Mouse (Mus musculus) bone marrow macrophage, adult 2 months (primary cell): ENCODE measurements around the gene Slc25a45. TPM values are rescaled to one million over a fixed set of nuclear protein-coding genes. Genes with fewer than 3 reads are reported as not detected.
"Not testable (repeated sequence)": the region's sequence is repeated elsewhere in the genome, so short reads cannot be mapped to it uniquely, and the experiment has no call there.

Source experiments
- H3K27ac ChIP-seq: 2 replicates; pipeline ENCODE4 v1.5.1; 2012; ENCODE audit warnings: low read depth, low read length; ENCODE audit not compliant: insufficient read depth
- H3K4me1 ChIP-seq: 2 replicates; pipeline ENCODE4 v1.6.1; 2012; ENCODE audit warnings: low read length; ENCODE audit not compliant: control insufficient read depth, insufficient read depth
- H3K4me3 ChIP-seq: 2 replicates; pipeline ENCODE4 v1.5.1; 2012; ENCODE audit warnings: mild to moderate bottlenecking, low read length, moderate library complexity; ENCODE audit not compliant: insufficient read depth
- CTCF ChIP-seq: IDR thresholded peaks from 2 replicates; pipeline ENCODE4 v1.5.1; 2012; ENCODE audit warnings: low read depth, mild to moderate bottlenecking, low read length, moderate library complexity
- POLR2A ChIP-seq: IDR thresholded peaks from 2 replicates; pipeline ENCODE4 v1.6.1; 2012; ENCODE audit warnings: mild to moderate bottlenecking, low read depth, low read length, borderline replicate concordance
- polyA plus RNA-seq: library from polyadenylated mRNA; stranded (reverse); fragments of >200 nt; gene quantifications from 2 replicates; pipeline ENCODE4 v1.2.4, GENCODE M21; 2012; ENCODE audit not compliant: missing spikeins, insufficient read depth, insufficient read length

Gene Slc25a45
- polyA plus RNA-seq, 1 experiment: 78.0 TPM

DNA sequence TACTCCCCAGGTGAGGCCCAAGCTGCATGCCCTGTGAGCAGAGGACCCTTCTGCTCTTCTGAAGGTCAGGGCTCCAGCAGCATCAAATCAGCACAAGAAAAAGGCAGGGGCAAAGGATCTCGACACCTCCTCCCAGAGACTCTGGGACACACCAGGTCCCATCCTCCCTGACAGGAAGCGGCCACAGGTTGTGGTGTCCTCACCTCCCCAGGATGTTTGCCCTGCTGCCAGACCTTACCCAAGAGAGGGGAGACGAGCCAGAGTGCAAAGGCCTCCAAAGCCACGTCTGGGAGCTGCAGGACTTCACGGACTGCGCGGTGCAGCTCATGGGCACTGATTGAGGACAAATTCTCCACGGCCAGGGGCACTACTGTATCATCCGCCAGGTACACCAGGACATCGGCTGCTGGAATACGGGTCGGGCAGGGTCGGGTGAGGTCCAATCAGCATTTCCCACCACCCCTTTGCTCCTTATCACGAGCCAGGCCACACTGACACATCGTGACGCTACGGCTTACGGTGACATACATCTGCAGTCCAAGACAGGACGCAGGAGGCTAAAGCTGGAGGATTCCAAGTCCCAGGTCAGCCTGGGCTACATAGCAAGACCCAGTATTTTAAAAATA, 4.6 kb upstream of the Slc25a45 start:
- Histone ChIP-seq H3K4me3 (no peak overlapping the region), H3K27ac (no peak overlapping the region), H3K4me1 (peaks cover 31% of the 10 kb centered on the region)
- TF ChIP-seq CTCF: no peak
- TF ChIP-seq POLR2A: no peak

DNA sequence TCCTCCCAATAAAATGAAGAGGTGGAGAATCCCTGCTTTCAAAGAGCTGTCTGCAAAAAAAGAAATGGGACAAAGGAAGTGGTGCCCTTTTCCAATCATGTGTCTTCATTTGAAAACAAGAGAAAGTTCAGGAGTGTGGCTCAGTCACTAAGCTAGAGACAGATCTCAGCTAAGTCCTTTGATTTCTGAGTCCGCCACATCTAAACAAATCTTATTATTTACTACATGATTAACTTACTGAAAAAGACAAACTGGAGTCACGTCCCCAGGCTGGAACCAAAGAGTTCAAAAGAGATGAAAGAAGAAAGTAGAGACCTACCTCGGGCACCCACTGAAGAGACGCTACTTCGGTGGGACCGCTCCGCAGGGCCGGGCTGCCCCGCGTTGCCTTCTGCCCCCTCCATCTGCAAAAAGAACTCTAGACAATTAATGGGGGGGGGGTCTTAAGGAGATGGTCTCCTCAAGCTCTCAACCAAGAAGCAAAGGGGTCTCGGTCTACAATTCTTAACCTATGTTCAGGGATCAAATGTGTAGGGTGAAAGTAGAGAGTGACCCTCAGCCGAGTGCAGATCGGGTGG, 3.1 kb upstream of the Slc25a45 start:
- H3K4me1 ChIP-seq: peaks cover 33% of the 10 kb centered on the region
- TF ChIP-seq CTCF (no peak), POLR2A (no peak)
- H3K27ac ChIP-seq: peak overlapping the region; percentile 32
- H3K4me3 ChIP-seq: peak overlapping the region; percentile 67

DNA sequence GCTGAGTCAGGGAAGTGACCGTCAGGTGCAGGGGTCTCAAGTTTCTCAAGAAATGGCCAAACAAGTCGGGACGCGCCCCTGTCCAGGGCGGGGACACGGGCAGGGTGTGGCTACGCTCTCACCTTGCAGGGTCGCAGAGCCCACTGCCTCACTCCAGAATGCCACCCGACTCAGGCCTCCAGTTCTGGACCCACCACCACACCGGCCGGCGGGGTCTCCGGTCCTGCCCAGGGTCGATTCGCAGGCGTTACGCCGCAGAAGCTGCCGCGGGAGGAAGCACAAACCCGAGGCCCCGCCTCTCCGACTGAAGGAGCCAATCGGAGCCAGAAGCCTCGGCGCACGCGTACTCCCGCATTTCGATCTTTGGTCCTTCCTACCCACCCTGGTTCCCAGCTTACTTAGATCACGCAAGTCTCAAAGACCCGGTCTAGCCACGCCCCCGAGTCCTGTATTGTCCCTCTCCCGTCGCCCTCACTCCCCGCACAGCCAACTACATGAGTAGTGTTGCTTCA, 2.6 kb upstream of the Slc25a45 start, which contains the start of gene Frmd8:
Gene Frmd8 (minus strand): TSS at position 306 of the 512 bp plus-strand sequence.
- TF ChIP-seq CTCF (no peak), POLR2A (no peak)

DNA sequence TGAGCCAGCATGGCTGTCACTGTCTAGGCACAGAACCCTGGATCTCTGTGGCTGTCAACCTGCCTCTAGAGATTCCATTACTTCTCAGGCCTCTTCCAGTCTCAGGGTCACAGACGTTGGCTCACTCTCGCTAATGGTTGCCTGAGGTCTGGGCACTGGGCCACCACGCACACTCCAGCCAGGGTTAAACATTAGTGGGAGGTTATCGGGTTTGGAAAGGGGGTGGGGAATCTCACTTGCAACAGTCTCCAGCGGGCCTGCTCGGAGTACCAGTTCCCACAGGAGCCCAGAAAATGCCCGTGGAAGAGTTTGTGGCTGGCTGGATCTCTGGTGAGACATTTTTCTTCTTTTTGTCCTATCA, 734 bp downstream of the Slc25a45 start:
- TF ChIP-seq POLR2A (no peak), CTCF (0 out of 2 replicates have a peak, but pooled peaks have one; percentile 1)
- peaks cover 51% of the 10 kb centered on the region for H3K4me1 ChIP-seq
- H3K27ac ChIP-seq: peak overlapping the region; percentile 98
- H3K4me3 ChIP-seq: peak overlapping the region; percentile 64

More for the DNA sequence above, 2.6 kb upstream of the Slc25a45 start, which contains the start of gene Frmd8:
- H3K4me1 ChIP-seq: peaks cover 38% of the 10 kb centered on the region
- H3K4me3 ChIP-seq: peak within 1 kb of the TSS; percentile 67
- H3K27ac ChIP-seq: peak within 1 kb of the TSS; percentile 32

DNA sequence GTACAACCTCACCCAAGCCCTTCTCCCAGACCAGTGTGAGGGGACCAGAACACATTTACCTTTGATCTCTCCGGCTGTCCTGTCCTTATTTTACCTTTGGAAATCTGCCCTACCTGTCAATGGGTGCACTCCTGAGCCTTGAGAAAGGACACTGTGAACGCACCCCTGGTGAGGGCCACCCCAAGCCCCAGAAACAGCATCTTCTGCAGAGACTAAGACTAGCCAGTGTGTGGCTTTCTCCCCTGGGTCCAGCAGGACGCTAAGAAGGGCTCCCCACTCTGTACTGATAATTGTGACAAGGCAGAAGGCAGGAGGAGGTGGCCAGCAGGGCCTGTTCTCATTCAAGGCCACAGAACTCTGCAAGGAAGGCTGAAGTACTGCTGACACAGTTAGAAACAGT, 1.3 kb downstream of the Slc25a45 start:
- H3K27ac ChIP-seq: peak overlapping the region; percentile 98
- H3K4me1 ChIP-seq: peaks cover 47% of the 10 kb centered on the region
- H3K4me3 ChIP-seq: peak overlapping the region; percentile 64
- TF ChIP-seq CTCF: no peak
- no peak for TF ChIP-seq POLR2A

DNA sequence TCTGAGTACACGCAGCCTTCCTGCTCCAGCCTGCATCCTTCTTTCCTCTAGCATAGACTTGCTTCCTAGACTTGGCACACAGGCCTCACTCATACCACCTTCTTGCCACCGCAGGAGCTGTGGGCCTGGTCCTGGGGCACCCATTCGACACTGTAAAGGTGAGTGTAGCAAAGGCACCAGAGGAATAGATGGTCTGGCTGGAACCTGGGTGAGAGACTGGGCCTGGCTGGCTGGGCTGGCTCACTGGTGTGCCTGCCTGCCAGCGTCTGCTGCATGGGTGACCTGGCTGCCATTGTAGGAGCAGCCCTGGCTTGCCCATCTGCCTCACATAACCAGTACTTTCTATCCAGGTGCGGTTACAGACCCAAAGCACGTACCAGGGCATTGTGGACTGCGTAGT, 2.1 kb downstream of the Slc25a45 start:
- TF ChIP-seq POLR2A (no peak), CTCF (no peak)
- no peak overlapping the region for H3K27ac ChIP-seq
- H3K4me1 ChIP-seq: peaks cover 45% of the 10 kb centered on the region
- H3K4me3 ChIP-seq: peak overlapping the region; percentile 31

DNA sequence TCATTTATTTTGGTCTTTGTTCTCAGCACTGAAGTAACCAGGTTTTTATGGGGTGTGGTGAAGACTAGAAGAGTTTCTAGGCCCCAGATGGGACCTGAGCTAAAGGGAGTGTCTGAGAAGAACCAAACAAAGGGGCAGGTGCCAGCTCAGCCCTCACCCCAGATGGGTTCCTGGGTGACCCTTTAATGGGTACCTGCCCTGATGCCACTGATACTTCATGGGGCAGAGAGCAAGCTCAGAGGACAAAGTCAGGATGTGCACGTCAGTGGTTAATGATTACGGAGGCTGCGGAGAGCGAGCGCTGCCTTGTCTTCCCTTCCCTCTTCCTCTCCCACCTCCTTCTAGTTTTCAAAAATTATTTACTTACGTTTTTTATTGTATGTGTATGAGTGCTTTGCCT, 3.5 kb downstream of the Slc25a45 start:
- Histone ChIP-seq H3K27ac (peak overlapping the region; percentile 65), H3K4me1 (peaks cover 40% of the 10 kb centered on the region), H3K4me3 (no peak overlapping the region)
- TF ChIP-seq CTCF (no peak), POLR2A (no peak)

DNA sequence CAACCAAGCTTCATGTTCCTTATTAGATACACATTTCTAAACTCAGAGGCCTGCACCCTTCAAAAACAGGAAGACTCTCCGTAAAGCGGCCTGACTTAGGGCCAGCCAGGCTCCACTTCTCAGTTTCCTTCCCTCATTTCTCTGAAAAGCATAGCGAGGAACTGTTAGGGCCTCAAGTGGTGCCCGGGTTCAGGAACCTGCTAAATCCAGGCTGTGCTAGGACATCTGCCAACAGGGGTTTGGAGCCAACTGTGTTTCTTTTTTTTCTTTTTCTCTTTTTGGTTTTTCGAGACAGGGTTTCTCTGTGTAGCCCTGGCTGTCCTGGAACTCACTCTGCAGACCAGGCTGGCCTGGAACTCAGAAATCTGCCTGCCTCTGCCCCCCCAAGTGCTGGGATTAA, 4.5 kb downstream of the Slc25a45 start:
- H3K4me1 ChIP-seq: peaks cover 41% of the 10 kb centered on the region
- peak overlapping the region; percentile 75 for H3K27ac ChIP-seq
- H3K4me3 ChIP-seq: not testable (repeated sequence)

DNA sequence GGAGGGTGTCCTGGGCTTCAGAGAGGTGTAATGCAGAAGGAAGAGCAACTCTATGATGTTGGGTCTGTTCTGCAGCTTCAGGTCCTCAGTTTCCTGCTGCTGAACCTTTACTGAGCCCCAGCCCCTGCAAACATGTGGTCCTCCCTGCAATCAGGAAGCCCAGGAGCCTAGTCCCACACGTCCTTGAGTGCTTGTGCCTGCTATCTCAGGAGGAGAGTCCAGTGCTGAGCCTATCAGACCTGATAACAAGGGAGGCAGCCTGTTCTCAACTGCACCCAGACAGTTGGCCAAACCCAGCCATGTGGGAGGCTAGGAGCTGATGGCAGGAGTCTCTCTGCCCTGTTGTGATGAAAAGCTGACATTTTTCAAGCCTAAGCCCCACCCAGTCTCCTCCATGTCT, 6.3 kb downstream of the Slc25a45 start:
- H3K27ac ChIP-seq: no peak overlapping the region
- H3K4me1 ChIP-seq: peaks cover 42% of the 10 kb centered on the region
- TF ChIP-seq CTCF (no peak), POLR2A (no peak)
- no peak overlapping the region for H3K4me3 ChIP-seq

DNA sequence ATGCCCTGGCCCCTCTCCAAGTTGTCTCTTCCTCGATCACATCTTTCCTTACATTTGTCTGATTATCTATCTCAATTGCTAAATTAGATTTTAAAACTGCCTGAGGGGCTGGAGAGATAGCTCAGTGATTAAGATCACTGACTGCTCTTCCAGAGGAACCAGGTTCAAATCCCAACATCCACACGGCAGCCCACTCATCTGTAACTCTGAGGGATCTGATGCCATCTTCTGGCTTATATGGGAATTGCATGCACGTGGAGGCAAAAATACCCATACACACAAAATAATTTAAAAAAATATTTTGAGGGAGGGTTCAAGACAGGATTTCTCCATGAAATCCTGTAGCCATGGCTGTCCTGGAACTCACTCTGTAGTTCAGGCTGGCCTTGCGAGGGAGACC, 8.2 kb downstream of the Slc25a45 start:
- no peak for TF ChIP-seq POLR2A
- no peak for TF ChIP-seq CTCF
- no peak overlapping the region for H3K4me3 ChIP-seq
- peaks cover 26% of the 10 kb centered on the region for H3K4me1 ChIP-seq
- H3K27ac ChIP-seq: no peak overlapping the region

DNA sequence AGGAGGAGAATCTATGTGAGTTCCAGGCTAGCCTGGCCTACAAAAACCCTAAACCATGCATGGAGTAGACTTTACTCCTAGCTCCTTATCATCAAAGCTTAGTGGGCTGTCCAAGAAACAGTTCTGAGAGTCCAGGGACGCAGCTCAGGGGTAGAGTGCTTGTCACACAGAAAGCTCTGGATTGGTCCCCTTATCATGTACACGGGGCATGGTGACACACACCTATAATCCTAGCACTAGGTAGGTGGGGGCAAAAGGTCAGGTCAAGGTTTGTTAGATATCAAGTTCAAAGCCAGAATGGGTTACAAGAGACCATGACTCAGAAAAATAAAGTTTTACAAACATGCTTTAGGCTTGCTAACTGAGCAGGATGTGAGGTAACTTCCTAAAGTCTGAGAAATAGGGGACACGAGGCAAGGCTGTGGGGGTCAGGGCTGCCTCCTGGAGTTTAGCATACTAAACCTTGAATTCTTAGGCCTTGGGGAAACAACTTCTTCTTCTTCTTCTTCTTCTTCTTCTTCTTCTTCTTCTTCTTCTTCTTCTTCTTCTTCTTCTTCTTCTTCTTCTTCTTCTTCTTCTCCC, 9.7 kb downstream of the Slc25a45 start:
- TF ChIP-seq POLR2A (no peak), CTCF (no peak)
- Histone ChIP-seq H3K4me3 (no peak overlapping the region), H3K4me1 (peaks cover 18% of the 10 kb centered on the region), H3K27ac (peak overlapping the region; percentile 22; the same call in 1 of the 2 replicates)
